Mouse (Mus musculus): ENCODE data around the gene Adamts2.

DNA sequence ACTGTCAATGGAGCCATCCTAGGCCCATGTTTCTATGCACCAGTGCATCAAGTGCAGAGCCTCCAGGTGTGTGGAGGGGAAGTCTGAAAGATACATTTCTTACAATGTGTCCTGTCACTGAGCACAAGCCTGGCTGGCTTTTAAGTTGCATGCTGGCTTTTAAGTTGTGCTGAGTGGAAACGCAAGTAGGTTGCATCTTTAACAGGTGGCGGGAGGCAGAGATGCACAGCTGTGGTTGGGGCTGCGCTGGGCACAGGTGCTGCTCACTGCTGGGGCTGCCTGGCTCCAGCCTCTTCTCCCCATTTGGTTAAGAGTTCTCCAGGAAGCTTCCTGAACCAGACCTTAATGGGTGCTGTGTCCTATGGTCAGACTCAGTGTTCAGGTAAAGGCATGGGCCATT, 21.9 kb downstream of the Adamts2 start:
- no peak for TF ChIP-seq CTCF (IDR thresholded peaks at IDR 0.05; ENCODE audit: low read depth)
- no peak for TF ChIP-seq EP300 (IDR thresholded peaks at IDR 0.05; ENCODE audit: low read depth)

Measured in liver, postnatal 0 days (tissue).